Mouse (Mus musculus) cortical plate, adult 2 months (tissue): ENCODE measurements at regions not wholly inside any gene's neighbourhood (a gene's known extent, or its start where the extent isn't known, plus 50 kb on each side); places are given as distances from the start of the nearest gene placed in this dataset.

Source experiments
- CTCF ChIP-seq: fragments of 200-500 bp; IDR thresholded peaks from 2 replicates; pipeline ENCODE4 v1.5.1; 2011; ENCODE audit warnings: mild to moderate bottlenecking, control low read depth, low read length; ENCODE audit not compliant: insufficient read depth; ENCODE audit errors: extremely low read depth
- POLR2A ChIP-seq: fragments of 200-500 bp; IDR thresholded peaks from 2 replicates; pipeline ENCODE4 v1.6.1; 2011; ENCODE audit warnings: mild to moderate bottlenecking, low read length, control low read depth; ENCODE audit not compliant: insufficient read depth; ENCODE audit errors: extremely low read depth

DNA sequence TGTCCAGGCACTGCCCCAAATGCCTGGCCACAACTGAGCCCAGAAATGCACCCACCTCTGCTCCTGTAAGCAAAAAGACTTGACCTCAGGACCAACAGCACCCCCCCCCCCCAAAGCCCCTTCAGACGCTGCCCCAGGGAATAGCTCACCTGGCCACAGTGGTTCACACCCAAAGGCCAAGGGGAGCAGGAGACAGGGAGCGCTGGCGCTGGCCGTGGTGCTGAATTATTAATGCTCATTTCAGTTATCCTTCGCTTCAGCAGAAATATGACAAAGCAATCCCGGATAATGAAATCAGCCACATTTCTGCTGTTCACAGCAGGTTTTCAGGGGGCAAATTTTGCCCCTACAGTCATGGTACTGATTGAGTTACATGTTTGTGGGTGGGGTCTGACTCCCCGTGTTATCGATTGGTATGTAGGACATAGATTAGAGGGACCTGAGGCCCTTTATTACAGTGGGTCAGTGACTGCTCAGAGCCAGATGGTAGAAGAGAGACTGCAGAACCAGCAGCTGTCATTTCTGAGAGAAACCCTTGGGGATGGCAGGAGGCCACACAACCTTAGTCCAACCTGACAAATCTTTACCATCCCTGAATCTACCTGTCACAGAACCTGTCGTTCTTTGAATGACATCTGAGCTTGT, 202.5 kb upstream of the N4bp1 start:
- TF ChIP-seq CTCF = no peak
- no peak for TF ChIP-seq POLR2A
